Mouse (Mus musculus): Measurements from ENCODE around the gene Cab39l. TPM values are rescaled to one million over a fixed set of nuclear protein-coding genes. Genes with fewer than 3 reads are reported as not detected.
"Not testable (repeated sequence)": the region's sequence is repeated elsewhere in the genome, so short reads cannot be mapped to it uniquely, and the experiment has no call there.

The Cab39l gene
- polyA plus RNA-seq, 1 experiment = 12.4 TPM

GRCm38 (mm10) chr14:59576385-59576784 is 135.6 kb downstream of the Cab39l start:
- no peak for DNase-seq (ENCODE audit: low read depth)
- TF ChIP-seq POLR2A (IDR thresholded peaks at IDR 0.05; ENCODE audit: borderline replicate concordance, extremely low read depth, insufficient read depth, insufficient read length, poor library complexity, severe bottlenecking) (no peak), CTCF (IDR thresholded peaks at IDR 0.05; ENCODE audit: borderline replicate concordance, extremely low read depth, insufficient read depth, insufficient read length) (no peak)

GRCm38 (mm10) chr14:59590614-59591013 is 149.8 kb downstream of the Cab39l start:
- DNase-seq (ENCODE audit: low read depth) = no peak
- no peak for TF ChIP-seq POLR2A (IDR thresholded peaks at IDR 0.05; ENCODE audit: borderline replicate concordance, extremely low read depth, insufficient read depth, insufficient read length, poor library complexity, severe bottlenecking)
- TF ChIP-seq CTCF (IDR thresholded peaks at IDR 0.05; ENCODE audit: borderline replicate concordance, extremely low read depth, insufficient read depth, insufficient read length) = no peak

GRCm38 (mm10) chr14:59591901-59592300 is 151.1 kb downstream of the Cab39l start:
- DNase-seq (ENCODE audit: low read depth) = no peak
- TF ChIP-seq CTCF (IDR thresholded peaks at IDR 0.05; ENCODE audit: borderline replicate concordance, extremely low read depth, insufficient read depth, insufficient read length) = no peak

- TF ChIP-seq POLR2A (IDR thresholded peaks at IDR 0.05; ENCODE audit: borderline replicate concordance, extremely low read depth, insufficient read depth, insufficient read length, poor library complexity, severe bottlenecking) (no peak), CTCF (IDR thresholded peaks at IDR 0.05; ENCODE audit: borderline replicate concordance, extremely low read depth, insufficient read depth, insufficient read length) (no peak)
- DNase-seq (ENCODE audit: low read depth) = no peak
These were observed 151.8 kb downstream of the Cab39l start for GRCm38 (mm10) chr14:59592593-59592992.

DNA sequence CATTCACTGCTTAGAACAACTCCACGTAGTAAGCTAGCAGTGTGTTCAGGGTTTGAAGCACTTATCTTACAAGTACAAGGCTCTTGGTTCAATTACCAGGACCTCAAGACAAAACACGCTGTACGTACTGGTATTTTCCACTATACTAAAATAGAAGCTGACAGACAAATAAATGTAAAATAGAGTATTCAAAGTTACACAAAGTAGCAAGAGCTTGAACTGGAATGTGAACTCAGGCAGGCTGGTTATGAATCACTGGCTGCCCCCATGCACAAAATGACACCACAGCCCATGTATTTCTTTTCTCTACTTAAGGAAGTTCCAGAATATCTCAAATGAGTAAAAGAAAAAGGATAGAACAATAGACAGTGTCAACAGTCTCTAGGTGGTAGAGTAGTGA is 154.2 kb downstream of the Cab39l start:
- DNase-seq (ENCODE audit: low read depth) = no peak
- TF ChIP-seq POLR2A (IDR thresholded peaks at IDR 0.05; ENCODE audit: borderline replicate concordance, extremely low read depth, insufficient read depth, insufficient read length, poor library complexity, severe bottlenecking) = no peak
- no peak for TF ChIP-seq CTCF (IDR thresholded peaks at IDR 0.05; ENCODE audit: borderline replicate concordance, extremely low read depth, insufficient read depth, insufficient read length)

DNA sequence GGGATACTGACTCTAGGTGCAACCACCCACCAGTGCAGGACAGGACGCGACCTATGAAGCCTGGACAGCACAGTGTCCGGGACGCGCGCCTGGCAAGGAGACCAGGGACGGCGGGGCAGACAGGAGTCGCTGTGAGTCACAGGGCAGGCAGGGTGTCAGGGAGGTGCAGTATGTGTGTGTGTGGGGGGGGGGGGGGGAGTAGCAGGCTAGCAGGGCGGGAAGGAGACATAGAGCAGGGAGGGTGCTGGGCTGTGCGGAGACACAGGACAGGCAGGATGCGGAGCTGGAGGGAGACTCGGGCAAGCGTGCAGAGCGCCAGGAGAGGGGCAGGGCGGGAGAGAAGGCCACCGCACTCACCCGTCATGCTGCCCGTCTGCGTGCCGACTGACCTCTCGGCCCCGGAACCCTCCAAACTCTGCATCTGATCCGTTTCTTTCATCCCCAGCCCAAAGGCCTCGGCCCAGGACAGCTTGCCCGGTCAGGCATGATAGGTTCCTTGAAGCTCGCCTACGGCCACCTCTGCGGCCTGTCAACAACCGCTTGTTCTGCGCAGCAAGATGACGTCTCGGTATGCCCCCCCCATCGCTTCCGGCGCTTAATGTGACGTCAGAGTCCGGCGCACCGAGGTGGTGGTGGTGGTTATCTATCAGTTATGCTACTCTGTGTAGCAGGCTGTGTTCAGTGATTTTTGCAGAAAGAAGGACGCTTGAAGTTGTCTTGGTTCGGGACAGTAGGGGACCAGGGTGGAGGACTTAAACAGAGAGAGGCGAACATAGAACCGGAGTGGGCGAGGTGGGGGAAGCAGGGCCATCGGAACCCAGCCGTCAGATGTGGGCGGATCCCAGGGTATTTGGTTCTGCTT is 156.9 kb downstream of the Cab39l start, which contains the start of gene Cdadc1:
TSS of gene Cdadc1 (minus strand) at position 562 of the 862 bp plus-strand sequence.
- TF ChIP-seq POLR2A (IDR thresholded peaks at IDR 0.05; ENCODE audit: borderline replicate concordance, extremely low read depth, insufficient read depth, insufficient read length, poor library complexity, severe bottlenecking) = peak; percentile 53; the same call in 1 of the 2 replicates
- no peak for TF ChIP-seq CTCF (IDR thresholded peaks at IDR 0.05; ENCODE audit: borderline replicate concordance, extremely low read depth, insufficient read depth, insufficient read length)
- peak; percentile 96 for DNase-seq (ENCODE audit: low read depth)

- TF ChIP-seq POLR2A (IDR thresholded peaks at IDR 0.05; ENCODE audit: borderline replicate concordance, extremely low read depth, insufficient read depth, insufficient read length, poor library complexity, severe bottlenecking) (no peak), CTCF (IDR thresholded peaks at IDR 0.05; ENCODE audit: borderline replicate concordance, extremely low read depth, insufficient read depth, insufficient read length) (no peak)
- DNase-seq (ENCODE audit: low read depth) = no peak
These were observed 157.5 kb downstream of the Cab39l start for GRCm38 (mm10) chr14:59598260-59598627.

GRCm38 (mm10) chr14:59604002-59604645 is 163.4 kb downstream of the Cab39l start:
- DNase-seq (ENCODE audit: low read depth) = peak; percentile 52
- TF ChIP-seq POLR2A (IDR thresholded peaks at IDR 0.05; ENCODE audit: borderline replicate concordance, extremely low read depth, insufficient read depth, insufficient read length, poor library complexity, severe bottlenecking) (no peak), CTCF (IDR thresholded peaks at IDR 0.05; ENCODE audit: borderline replicate concordance, extremely low read depth, insufficient read depth, insufficient read length) (peak; percentile 58; the same call in 1 of the 2 replicates)

- TF ChIP-seq POLR2A (IDR thresholded peaks at IDR 0.05; ENCODE audit: borderline replicate concordance, extremely low read depth, insufficient read depth, insufficient read length, poor library complexity, severe bottlenecking) (no peak), CTCF (IDR thresholded peaks at IDR 0.05; ENCODE audit: borderline replicate concordance, extremely low read depth, insufficient read depth, insufficient read length) (peak; percentile 64; the same call in 1 of the 2 replicates)
- peak; percentile 80 for DNase-seq (ENCODE audit: low read depth)
These were observed 165.0 kb downstream of the Cab39l start for GRCm38 (mm10) chr14:59605671-59606353.

- TF ChIP-seq POLR2A (IDR thresholded peaks at IDR 0.05; ENCODE audit: borderline replicate concordance, extremely low read depth, insufficient read depth, insufficient read length, poor library complexity, severe bottlenecking) = no peak
- TF ChIP-seq CTCF (IDR thresholded peaks at IDR 0.05; ENCODE audit: borderline replicate concordance, extremely low read depth, insufficient read depth, insufficient read length) = no peak
- no peak for DNase-seq (ENCODE audit: low read depth)
These were observed 166.2 kb downstream of the Cab39l start for GRCm38 (mm10) chr14:59607021-59607420.

GRCm38 (mm10) chr14:59612920-59613625 is 172.3 kb downstream of the Cab39l start:
- TF ChIP-seq POLR2A (IDR thresholded peaks at IDR 0.05; ENCODE audit: borderline replicate concordance, extremely low read depth, insufficient read depth, insufficient read length, poor library complexity, severe bottlenecking) (no peak), CTCF (IDR thresholded peaks at IDR 0.05; ENCODE audit: borderline replicate concordance, extremely low read depth, insufficient read depth, insufficient read length) (peak; percentile 65; the same call in 1 of the 2 replicates)
- DNase-seq (ENCODE audit: low read depth) = peak; percentile 72

DNA sequence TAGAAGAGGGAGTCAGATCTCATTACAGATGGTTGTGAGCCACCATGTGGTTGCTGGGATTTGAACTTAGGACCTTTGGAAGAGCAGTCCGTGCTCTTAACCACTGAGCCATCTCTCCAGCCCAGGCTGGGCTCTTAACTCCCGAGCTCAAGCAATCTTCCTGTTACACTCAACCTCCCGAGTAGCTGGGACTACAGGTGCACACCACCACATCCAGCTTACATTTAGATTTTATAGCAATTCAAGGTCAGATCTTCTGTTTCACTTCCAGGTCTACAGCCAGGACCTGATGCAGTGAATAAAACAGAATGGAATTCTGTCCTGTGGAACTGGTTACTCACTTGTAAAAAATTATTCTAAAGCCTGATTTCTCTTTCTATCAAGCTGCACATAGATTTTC is 173.4 kb downstream of the Cab39l start:
- not testable (repeated sequence) for DNase-seq (ENCODE audit: low read depth)
